ENCODE assay signal across 8 mouse cellular contexts in the genomic region with DNA sequence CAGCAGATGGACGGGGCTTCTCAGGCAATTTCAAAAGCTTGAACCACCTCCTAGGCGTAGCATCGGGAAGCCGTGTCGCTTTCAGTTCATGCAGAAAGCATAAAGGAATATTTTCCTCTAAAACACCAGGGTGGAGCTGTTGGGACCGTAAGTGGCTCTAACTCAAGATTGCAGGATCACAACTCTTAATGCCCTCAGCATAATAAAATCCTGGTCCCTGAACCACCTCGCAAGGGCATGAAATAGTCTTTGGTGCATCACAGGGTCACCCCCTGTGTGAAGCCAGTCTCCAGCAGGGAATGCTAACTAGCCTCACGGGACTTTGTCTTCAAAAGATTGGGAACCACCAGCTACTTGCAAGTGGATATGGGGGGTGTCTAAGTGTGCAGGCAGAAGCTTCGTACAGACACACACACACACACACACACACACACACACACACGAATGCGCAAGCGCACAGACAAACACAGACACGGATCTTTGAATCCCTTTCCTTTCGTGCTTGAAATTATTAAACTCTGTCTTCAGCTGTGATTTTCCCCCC. TPM values are rescaled to one million over a fixed set of nuclear protein-coding genes. Genes with fewer than 3 reads are reported as not detected.
DNase-seq lines count a peak whose midpoint lies in the region; ATAC-seq and TF ChIP-seq lines count a peak whose summit lies in the region.

Gene Alcam, minus strand, starts transcription at position 104 of the 544 bp plus-strand sequence.

- no peaks in the 10 kb centered on the region for H3K9me3 ChIP-seq in heart, embryonic 13.5 days
- no peaks in the 10 kb centered on the region for H3K9me3 ChIP-seq in liver, embryonic 14.5 days (ENCODE audit: control insufficient read depth, low read length)
- no peaks in the 10 kb centered on the region for H3K9me3 ChIP-seq in neural tube, embryonic 11.5 days (ENCODE audit: control insufficient read depth, low read length)

- H3K4me1 ChIP-seq in heart, embryonic 13.5 days = peaks cover 15% of the 10 kb centered on the region
- no peaks in the 10 kb centered on the region for H3K4me1 ChIP-seq in liver, embryonic 14.5 days (replicated peaks; ENCODE audit: control insufficient read depth in 2 of 2, insufficient read depth in 2 of 2, low read length in 1 of 2)
- peaks cover 6% of the 10 kb centered on the region; the same call in 1 of the 2 replicates for H3K4me1 ChIP-seq in neural tube, embryonic 11.5 days (ENCODE audit: control insufficient read depth, insufficient read depth, low read length)

- peak within 1 kb of the TSS; percentile 84 for H3K27ac ChIP-seq in heart, embryonic 13.5 days (replicated peaks)
- no peak within 1 kb of the TSS for H3K27ac ChIP-seq in liver, embryonic 14.5 days
- no peak within 1 kb of the TSS for H3K27ac ChIP-seq in neural tube, embryonic 11.5 days (ENCODE audit: low read depth, low read length)

- no peak for TF ChIP-seq EP300 in liver, embryonic 14.5 days (IDR thresholded peaks at IDR 0.05; ENCODE audit: low read depth)

- no peak for TF ChIP-seq CTCF in liver, embryonic 14.5 days (IDR thresholded peaks at IDR 0.05; ENCODE audit: low read depth)

- no peaks in the 10 kb centered on the region for H3K36me3 ChIP-seq in heart, embryonic 13.5 days
- H3K36me3 ChIP-seq in liver, embryonic 14.5 days (replicated peaks; ENCODE audit: control insufficient read depth, insufficient read depth, low read depth) = no peaks in the 10 kb centered on the region
- H3K36me3 ChIP-seq in neural tube, embryonic 11.5 days (ENCODE audit: control insufficient read depth, insufficient read depth, low read length) = no peaks in the 10 kb centered on the region

- H3K27me3 ChIP-seq in heart, embryonic 13.5 days (replicated peaks) = no peaks in the 10 kb centered on the region
- H3K27me3 ChIP-seq in liver, embryonic 14.5 days (ENCODE audit: control insufficient read depth, insufficient read depth, low read length) = peaks cover 31% of the 10 kb centered on the region
- peaks cover 9% of the 10 kb centered on the region; the same call in 1 of the 2 replicates for H3K27me3 ChIP-seq in neural tube, embryonic 11.5 days (ENCODE audit: control insufficient read depth, insufficient read depth, low read length)

- peak; percentile 20 for DNase-seq in thymus, postnatal 0 days (ENCODE audit: low spot score)
- DNase-seq in thymus, postnatal 10 days (ENCODE audit: low spot score in 2 of 2) = no peak
- peak; percentile 60 for DNase-seq in embryo, embryonic 9.5 days (ENCODE audit: extremely low spot score)
- DNase-seq in kidney, postnatal 25 days = peak; percentile 39 to 44
- DNase-seq in liver, embryonic 14.5 days (ENCODE audit: low read depth in 3 of 3, low spot score in 3 of 3) = no peak
- DNase-seq in neural tube, embryonic 11.5 days (ENCODE audit: low spot score) = peak; percentile 51
- peak; percentile 16 for DNase-seq in thymus, postnatal 25 days

- H3K4me2 ChIP-seq in heart, embryonic 13.5 days = peak within 1 kb of the TSS; percentile 89
- H3K4me2 ChIP-seq in liver, embryonic 14.5 days (ENCODE audit: low read depth) = peak within 1 kb of the TSS; percentile 62
- peak within 1 kb of the TSS; percentile 60 for H3K4me2 ChIP-seq in neural tube, embryonic 11.5 days (ENCODE audit: low read depth)

- H3K4me3 ChIP-seq in heart, embryonic 13.5 days = peak within 1 kb of the TSS; percentile 78
- peak within 1 kb of the TSS; percentile 58 to 64 for H3K4me3 ChIP-seq in liver, embryonic 14.5 days (ENCODE audit: insufficient read depth in 1 of 2, low read depth in 2 of 2, low read length in 2 of 2)
- H3K4me3 ChIP-seq in neural tube, embryonic 11.5 days (ENCODE audit: low read depth, low read length) = peak within 1 kb of the TSS; percentile 52

- no peak for ATAC-seq in heart, embryonic 13.5 days (ENCODE audit: extremely low read depth, insufficient number of reproducible peaks, low FRiP score, low TSS enrichment)
- no peak for ATAC-seq in liver, embryonic 14.5 days (ENCODE audit: insufficient read depth)
- no peak for ATAC-seq in neural tube, embryonic 11.5 days (ENCODE audit: insufficient read depth, low FRiP score, low TSS enrichment)

- peak within 1 kb of the TSS; percentile 80 for H3K9ac ChIP-seq in heart, embryonic 13.5 days
- H3K9ac ChIP-seq in liver, embryonic 14.5 days (replicated peaks) = no peak within 1 kb of the TSS
- H3K9ac ChIP-seq in neural tube, embryonic 11.5 days (ENCODE audit: low read length) = peak within 1 kb of the TSS; percentile 43

- 5% methylated on average over 14 of the region's 14 CpGs for WGBS in heart, embryonic 13.5 days
- WGBS in liver, embryonic 14.5 days (ENCODE audit: insufficient replicate concordance) = 4% methylated on average over 14 of the region's 14 CpGs
- WGBS in neural tube, embryonic 11.5 days = 3% methylated on average over 14 of the region's 14 CpGs

RNA-seq across cellular contexts. Expression of gene Alcam, which starts in this region (rescaled TPM):
- polyA plus RNA-seq in thymus, postnatal 0 days (2015; fragmentation: Nextera tagmentation; extraction: Ambion mirVana) = 17.2 and 19.6 TPM in 2 replicates
- polyA plus RNA-seq in heart, embryonic 13.5 days (2015; fragmentation: Nextera tagmentation; extraction: Ambion mirVana) = 10.8 and 11.9 TPM in 2 replicates
- polyA plus RNA-seq in liver, embryonic 14.5 days (2012; rRNA removed) = 5.7 and 7.3 TPM in 2 replicates
- 7.5 and 8.1 TPM in 2 replicates for polyA plus RNA-seq in liver, embryonic 14.5 days (2014; fragmentation: Nextera tagmentation; extraction: Ambion mirVana)
- 26.2 and 29.4 TPM in 2 replicates for polyA plus RNA-seq in neural tube, embryonic 11.5 days (2014; fragmentation: Nextera tagmentation; extraction: Ambion mirVana)

Comparison
In these comparisons a context has a peak if more than half of its experiments do, and no peak if none do; other contexts are left out.
1. DNase-seq: peak in thymus, postnatal 0 days (single experiment), embryo, embryonic 9.5 days (single experiment), kidney, postnatal 25 days (2 of 2), neural tube, embryonic 11.5 days (single experiment) and thymus, postnatal 25 days (single experiment); none in thymus, postnatal 10 days (0 of 2) and liver, embryonic 14.5 days (0 of 3).
2. Peak in every context shown above with its lines, with median percentiles within 50 percentile points of each other: H3K4me2 ChIP-seq and H3K4me3 ChIP-seq.